Mouse (Mus musculus) stomach, embryonic 14.5 days (tissue): ENCODE measurements around the gene Ski. TPM values are rescaled to one million over a fixed set of nuclear protein-coding genes. Genes with fewer than 3 reads are reported as not detected.
A peak's percentile ranks its signal among the peaks of the same experiment; 100 is the strongest.

Experiments used
- ATAC-seq: fragments of 200-750 bp; cut with Nextera tagmentation; 2 replicates; pipeline ENCODE4 v1.8.0; 2017; ENCODE audit warnings: low read depth, moderate TSS enrichment; ENCODE audit not compliant: insufficient number of reproducible peaks, insufficient read depth, low FRiP score
- H3K27ac ChIP-seq: fragments of 300-500 bp; sonication (generic); 2 replicates; pipeline ENCODE4 v1.5.1; 2014; ENCODE audit warnings: mild to moderate bottlenecking, low read length, moderate library complexity, mixed read lengths
- H3K27me3 ChIP-seq: fragments of 300-500 bp; sonication (generic); 2 replicates; pipeline ENCODE4 v1.6.1; 2014; ENCODE audit warnings: low read length, control low read depth, mixed read lengths; ENCODE audit not compliant: control insufficient read depth, insufficient read depth
- H3K36me3 ChIP-seq: fragments of 300-500 bp; sonication (generic); 2 replicates; pipeline ENCODE4 v1.6.1; 2014; ENCODE audit warnings: mild to moderate bottlenecking, control low read depth, low read length, moderate library complexity, mixed read lengths; ENCODE audit not compliant: control insufficient read depth, insufficient read depth
- H3K4me1 ChIP-seq: fragments of 300-500 bp; sonication (generic); 2 replicates; pipeline ENCODE4 v1.6.1; 2014; ENCODE audit warnings: low read length, control low read depth, mixed read lengths; ENCODE audit not compliant: control insufficient read depth, insufficient read depth
- H3K4me2 ChIP-seq: fragments of 300-500 bp; sonication (generic); replicated peaks from 2 replicates; pipeline ENCODE4 v1.6.1; 2014; ENCODE audit warnings: low read depth, low read length, control low read depth
- H3K4me3 ChIP-seq: fragments of 300-500 bp; sonication (generic); 2 replicates; pipeline ENCODE4 v1.5.1; 2014; ENCODE audit warnings: low read depth, low read length, control low read depth
- H3K9ac ChIP-seq: fragments of 300-500 bp; sonication (generic); replicated peaks from 2 replicates; pipeline ENCODE4 v1.6.1; 2014; ENCODE audit warnings: low read depth, mild to moderate bottlenecking, control low read depth, low read length, moderate library complexity, mixed read lengths
- H3K9me3 ChIP-seq: fragments of 300-500 bp; sonication (generic); 2 replicates; pipeline ENCODE4 v1.6.1; 2016; ENCODE audit warnings: low read depth, low read length, control low read depth; ENCODE audit not compliant: control insufficient read depth
- WGBS: fragments of 180-500 bp; shearing (Covaris S2); extraction: QIAGEN DNeasy Blood & Tissue Kit; methylation state at CpG from one replicate; pipeline ENCODE4 v1.1.7; 2014; 5-methylcytosine and 5-hydroxymethylcytosine counted together
- polyA plus RNA-seq: library from polyadenylated mRNA; unstranded; fragments of >200 nt; fragmentation: Nextera tagmentation; extraction: Ambion mirVana; gene quantifications from 2 replicates; pipeline ENCODE4 v1.2.1, GENCODE M21; 2014

Gene Ski
- polyA plus RNA-seq, 1 experiment from 2014 or later: 32.0 TPM

DNA sequence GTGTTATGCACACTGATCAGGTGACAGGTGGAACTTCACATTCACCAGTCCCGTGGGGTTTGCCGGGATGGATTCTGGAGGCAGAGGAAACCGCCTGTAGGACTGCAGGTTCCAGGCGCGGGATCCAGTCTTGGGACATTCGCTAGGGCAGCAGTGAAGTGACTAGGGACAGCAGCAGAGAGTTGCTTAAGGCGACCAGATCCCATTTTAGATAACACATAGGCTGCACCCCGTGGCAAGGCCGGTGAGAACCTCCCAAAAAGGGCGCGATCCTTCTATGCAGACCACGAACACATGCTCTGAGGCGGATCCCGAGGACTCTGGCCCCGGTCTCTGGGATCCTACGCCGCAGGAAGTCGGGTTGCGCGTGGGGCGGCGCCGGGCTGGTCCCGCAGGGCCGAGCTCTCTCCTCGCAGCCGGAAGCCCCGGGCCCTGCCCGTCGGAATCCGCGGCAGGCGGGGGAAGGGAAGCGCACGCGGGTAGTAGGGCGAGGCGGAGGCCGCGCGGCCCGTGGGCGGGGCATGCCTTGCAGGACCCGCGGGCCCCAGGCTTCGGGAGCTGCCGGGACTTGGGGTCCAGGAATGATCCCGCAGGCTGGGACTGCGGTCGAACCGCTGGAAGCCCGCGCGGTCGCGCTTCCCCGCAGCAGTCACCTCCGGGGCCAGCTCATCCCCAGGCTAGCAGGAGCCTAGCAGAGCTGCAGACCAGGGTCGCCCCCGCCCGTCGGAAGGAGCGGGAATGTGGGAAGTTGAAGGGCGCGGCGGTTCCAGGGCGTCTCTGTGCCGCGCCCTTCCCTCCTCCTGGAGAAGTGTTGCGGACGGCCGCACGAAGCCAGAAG, 71.9 kb downstream of the Ski start:
- peak overlapping the region; percentile 83 for H3K27ac ChIP-seq
- H3K9me3 ChIP-seq: no peaks in the 10 kb centered on the region
- peak; percentile 90 for ATAC-seq
- 4% methylated on average over 73 of the region's 73 CpGs for WGBS
- H3K9ac ChIP-seq: peak overlapping the region; percentile 34
- H3K4me3 ChIP-seq: peak overlapping the region; percentile 36
- peaks cover 40% of the 10 kb centered on the region for H3K4me1 ChIP-seq
- peaks cover 8% of the 10 kb centered on the region; the same call in 1 of the 2 replicates for H3K36me3 ChIP-seq
- no peaks in the 10 kb centered on the region for H3K27me3 ChIP-seq
- peak overlapping the region; percentile 52 for H3K4me2 ChIP-seq

DNA sequence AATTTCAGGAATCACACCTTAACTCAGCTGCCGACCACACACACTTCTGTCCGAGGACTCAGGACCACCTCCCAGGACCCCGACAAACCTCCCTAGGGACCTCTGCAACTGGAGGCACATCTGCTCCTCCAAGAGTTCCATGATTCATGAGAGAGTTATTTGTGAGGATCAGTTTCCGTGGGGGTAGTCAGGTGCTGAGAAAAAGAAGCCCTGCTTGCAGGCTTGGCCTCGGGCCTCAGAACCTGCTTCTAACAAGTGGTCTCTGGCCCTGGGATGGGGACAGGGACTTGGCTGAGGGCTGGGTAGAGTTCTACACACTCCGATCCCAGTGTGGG, 72.5 kb downstream of the Ski start:
- 46% methylated on average over 6 of the region's 6 CpGs for WGBS
- ATAC-seq: no peak
- Histone ChIP-seq H3K36me3 (peaks cover 2% of the 10 kb centered on the region; the same call in 1 of the 2 replicates), H3K4me1 (peaks cover 46% of the 10 kb centered on the region), H3K4me3 (no peak overlapping the region), H3K9ac (no peak overlapping the region), H3K9me3 (no peaks in the 10 kb centered on the region), H3K27me3 (no peaks in the 10 kb centered on the region), H3K27ac (peak overlapping the region; percentile 83), H3K4me2 (peak overlapping the region; percentile 52)

DNA sequence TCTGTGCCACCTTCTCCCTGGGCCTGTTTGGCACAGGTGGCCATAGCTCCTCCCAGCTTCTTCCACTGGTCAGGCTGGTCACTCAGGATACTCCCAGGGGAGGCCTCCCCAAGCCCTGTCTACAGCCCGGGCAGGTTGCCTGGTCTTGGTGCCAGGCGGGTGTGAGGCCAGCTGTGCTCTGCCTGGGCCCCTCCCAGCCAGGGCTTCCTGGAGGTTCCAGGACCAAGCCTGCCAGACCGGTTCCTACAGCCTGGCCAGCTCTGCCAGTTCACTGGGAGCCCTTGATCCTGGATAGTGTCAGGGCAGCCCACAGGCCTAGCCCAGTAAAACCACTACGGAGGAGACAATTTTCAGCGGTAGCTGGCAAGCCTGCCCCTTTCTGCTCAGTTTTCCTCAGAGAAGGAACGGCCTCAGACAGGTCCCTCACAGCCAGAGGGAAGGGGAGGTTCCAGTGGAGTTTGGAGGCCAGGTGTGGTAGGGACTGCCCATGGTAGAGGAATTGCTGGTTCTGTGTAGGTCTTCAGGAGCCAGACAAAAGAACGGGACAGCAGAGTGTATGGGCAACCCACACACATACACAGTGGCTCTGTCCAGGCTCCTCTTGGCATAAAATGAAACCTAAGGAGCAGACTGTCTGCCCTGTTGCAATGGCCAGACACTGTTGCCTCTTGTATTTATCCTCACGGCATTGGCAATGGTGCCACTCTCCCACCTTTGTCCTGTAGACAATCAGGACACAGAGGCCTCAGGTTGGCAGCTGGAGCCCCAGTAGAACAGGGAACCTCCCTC, 73.3 kb downstream of the Ski start:
- Histone ChIP-seq H3K4me3 (no peak overlapping the region), H3K27ac (peak overlapping the region; percentile 83), H3K4me2 (no peak overlapping the region), H3K27me3 (no peaks in the 10 kb centered on the region), H3K9ac (no peak overlapping the region), H3K9me3 (no peaks in the 10 kb centered on the region), H3K36me3 (no peaks in the 10 kb centered on the region), H3K4me1 (peaks cover 54% of the 10 kb centered on the region)
- 62% methylated on average over 8 of the region's 8 CpGs for WGBS
- peak; percentile 68 for ATAC-seq

DNA sequence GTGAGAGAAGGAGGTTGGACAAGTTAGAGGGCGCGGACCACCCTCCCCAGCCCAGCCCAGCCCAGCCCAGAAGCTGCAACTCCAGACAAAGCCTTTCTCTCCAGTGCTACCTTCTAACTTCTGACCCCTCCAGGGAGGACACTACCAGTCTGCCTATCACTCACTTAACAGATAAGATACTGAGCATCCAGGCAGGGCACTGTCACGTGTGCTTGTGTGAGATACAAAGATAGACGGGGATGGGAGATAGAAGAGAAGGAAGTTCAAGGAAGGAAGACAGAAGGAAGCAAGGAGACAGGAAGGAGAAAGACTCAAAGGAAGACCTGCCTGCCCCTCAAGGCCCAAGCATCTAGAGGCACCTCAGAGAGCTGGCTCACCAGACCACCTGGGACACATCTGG, 73.9 kb downstream of the Ski start:
- Histone ChIP-seq H3K27me3 (no peaks in the 10 kb centered on the region), H3K4me2 (no peak overlapping the region), H3K4me1 (peaks cover 60% of the 10 kb centered on the region), H3K9ac (no peak overlapping the region), H3K4me3 (no peak overlapping the region), H3K9me3 (no peaks in the 10 kb centered on the region), H3K36me3 (no peaks in the 10 kb centered on the region), H3K27ac (peak overlapping the region; percentile 83; the same call in 1 of the 2 replicates)
- WGBS: 59% methylated on average over 4 of the region's 4 CpGs
- no peak for ATAC-seq

DNA sequence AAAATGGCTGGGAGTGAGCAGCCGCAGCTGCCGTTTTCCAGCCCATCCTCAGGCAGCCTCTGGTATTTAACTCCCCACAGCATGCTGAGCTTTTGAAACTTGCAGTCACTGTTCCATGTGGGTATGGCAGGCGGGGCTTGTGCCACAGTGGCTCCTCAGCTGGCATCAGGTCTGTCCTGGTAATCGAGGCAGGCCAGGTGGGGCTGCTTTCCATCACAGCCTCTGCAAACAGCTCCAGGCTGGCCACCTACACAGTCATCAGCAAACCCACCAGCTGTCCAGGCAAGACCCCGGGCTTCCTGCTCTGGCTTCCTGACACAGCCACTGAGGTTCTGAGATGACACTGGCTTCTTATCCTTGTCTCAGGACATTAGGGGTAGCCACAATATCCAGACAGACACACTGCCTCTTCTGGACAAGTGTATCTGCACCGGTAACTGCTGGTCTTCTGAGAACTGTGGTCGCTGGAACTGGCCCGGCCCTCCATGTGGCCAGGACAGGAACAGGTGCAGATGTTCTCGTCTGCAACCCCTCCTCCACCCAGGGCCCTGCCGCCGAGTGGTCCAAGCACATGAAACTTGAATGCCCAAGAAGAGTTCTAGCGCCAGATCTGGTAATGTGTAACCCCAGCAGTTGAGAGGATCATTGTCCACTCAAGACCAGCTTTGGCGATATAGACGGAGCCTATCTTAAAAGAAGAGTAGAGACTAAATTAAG, 76.1 kb downstream of the Ski start:
- H3K4me1 ChIP-seq: peaks cover 60% of the 10 kb centered on the region
- WGBS: 58% methylated on average over 14 of the region's 14 CpGs

DNA sequence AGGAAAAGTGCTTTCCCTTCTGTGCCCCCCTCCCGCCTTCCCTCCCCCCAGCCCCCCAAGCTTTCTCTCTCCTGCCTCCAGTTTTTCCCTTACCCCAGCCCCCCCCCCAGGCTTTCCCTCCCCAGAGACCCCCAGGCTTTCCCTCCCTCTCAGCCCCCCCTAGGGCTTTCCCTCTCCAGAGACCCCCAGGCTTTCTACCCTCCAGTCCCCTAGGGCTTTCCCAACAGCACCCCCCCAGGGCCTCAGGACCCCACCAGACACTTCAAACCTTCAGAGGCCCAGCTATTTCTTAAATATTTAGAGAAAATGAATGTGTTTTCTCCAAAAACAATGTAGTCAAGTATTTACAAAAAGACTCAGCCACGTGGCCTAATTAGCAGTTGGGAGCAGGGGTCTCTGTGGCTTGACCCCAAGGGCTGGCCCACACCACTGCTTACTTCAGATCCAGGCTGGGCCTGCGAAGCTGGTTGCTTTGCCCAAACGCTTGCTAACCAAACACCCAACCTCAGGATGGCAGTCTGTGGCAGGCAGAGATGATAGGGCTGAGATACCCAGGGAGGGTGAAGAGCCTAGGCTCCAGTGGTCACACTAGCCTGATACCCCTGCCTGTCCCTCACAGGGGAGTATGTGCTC, 77.7 kb downstream of the Ski start:
- Histone ChIP-seq H3K4me2 (no peak overlapping the region), H3K27me3 (no peaks in the 10 kb centered on the region), H3K4me1 (peaks cover 55% of the 10 kb centered on the region), H3K9ac (no peak overlapping the region), H3K4me3 (no peak overlapping the region), H3K27ac (peak overlapping the region; percentile 96), H3K9me3 (no peaks in the 10 kb centered on the region), H3K36me3 (no peaks in the 10 kb centered on the region)
- no peak for ATAC-seq
- WGBS: 60% methylated on average over 4 of the region's 4 CpGs

More for the DNA sequence above, 76.1 kb downstream of the Ski start:
- H3K36me3 ChIP-seq: no peaks in the 10 kb centered on the region
- no peaks in the 10 kb centered on the region for H3K27me3 ChIP-seq
- no peak for ATAC-seq
- no peaks in the 10 kb centered on the region for H3K9me3 ChIP-seq
- no peak overlapping the region for H3K4me2 ChIP-seq
- no peak overlapping the region for H3K4me3 ChIP-seq
- H3K27ac ChIP-seq: no peak overlapping the region; the same call in 1 of the 2 replicates
- H3K9ac ChIP-seq: no peak overlapping the region

DNA sequence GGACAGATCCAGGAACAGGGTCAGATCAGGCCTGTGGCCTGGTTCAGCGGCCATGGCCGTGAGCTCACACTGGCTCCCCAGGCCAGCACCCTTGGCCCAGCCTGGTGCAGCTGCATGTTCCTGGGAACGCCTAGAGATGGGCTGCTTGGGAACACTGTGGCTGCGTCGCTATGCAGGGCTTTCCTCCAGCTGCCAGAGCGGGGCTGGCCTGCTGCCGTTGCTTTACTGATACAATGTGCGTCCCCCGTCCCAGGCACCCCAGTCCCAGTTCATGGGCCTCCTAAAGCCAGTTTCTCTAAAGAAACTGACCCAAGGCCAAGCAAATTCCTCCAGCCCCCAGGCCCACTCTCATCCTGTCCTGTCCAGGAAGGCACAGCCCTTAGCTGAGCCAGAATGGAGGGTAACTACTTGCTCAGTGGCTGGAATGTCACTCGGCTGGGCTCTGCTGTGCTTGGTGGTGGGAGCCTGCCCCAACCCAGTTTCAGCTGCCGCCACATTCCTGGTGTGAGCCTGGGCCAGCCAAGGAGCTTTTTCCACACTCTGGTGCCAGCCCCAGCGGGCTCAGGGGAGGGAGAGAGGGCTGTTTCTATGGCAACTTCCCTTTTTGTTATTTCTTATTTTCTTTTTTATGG, 78.4 kb downstream of the Ski start:
- 30% methylated on average over 12 of the region's 12 CpGs for WGBS
- no peak overlapping the region for H3K4me2 ChIP-seq
- peak overlapping the region; percentile 96 for H3K27ac ChIP-seq
- no peaks in the 10 kb centered on the region for H3K27me3 ChIP-seq
- H3K9me3 ChIP-seq: no peaks in the 10 kb centered on the region
- ATAC-seq: peak; percentile 30; the same call in 1 of the 2 replicates
- H3K4me3 ChIP-seq: no peak overlapping the region
- peaks cover 48% of the 10 kb centered on the region for H3K4me1 ChIP-seq
- no peak overlapping the region for H3K9ac ChIP-seq
- H3K36me3 ChIP-seq: no peaks in the 10 kb centered on the region
